Mouse (Mus musculus): ENCODE results near the gene Gimap1. TPM values are rescaled to one million over a fixed set of nuclear protein-coding genes. Genes with fewer than 3 reads are reported as not detected.

Gene Gimap1
- polyA plus RNA-seq, 1 experiment from 2014 or later, result 6.6 TPM

DNA sequence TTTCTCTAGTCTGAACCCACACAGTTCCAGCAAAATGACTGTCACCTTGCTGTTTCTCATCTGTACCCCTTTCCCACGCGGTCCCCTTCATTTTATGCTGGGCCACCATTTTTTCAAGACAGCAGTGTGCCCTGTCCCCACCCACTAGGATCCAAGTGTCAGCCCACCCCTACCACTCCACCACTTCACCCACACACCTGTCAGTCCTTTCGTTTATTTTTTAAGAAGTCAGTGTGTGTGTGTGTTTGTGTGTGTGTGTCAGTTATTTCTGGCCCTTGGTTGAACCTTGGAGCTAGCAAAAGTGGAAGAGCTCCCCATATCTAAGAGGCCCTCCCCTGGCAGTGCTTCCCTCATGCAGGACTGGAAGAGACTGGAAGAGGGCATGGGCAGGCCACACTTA is 30.1 kb downstream of the Gimap1 start:
- no peak overlapping the region for H3K9ac ChIP-seq (replicated peaks)
- peaks cover 5% of the 10 kb centered on the region; the same call in 1 of the 2 replicates for H3K4me1 ChIP-seq
- H3K4me3 ChIP-seq (replicated peaks), result no peak overlapping the region
- WGBS, result 93% methylated on average over 3 of the region's 3 CpGs
- H3K4me2 ChIP-seq, result no peak overlapping the region
- H3K27me3 ChIP-seq (replicated peaks), result no peaks in the 10 kb centered on the region
- H3K27ac ChIP-seq (replicated peaks), result no peak overlapping the region
- ATAC-seq (ENCODE audit: low FRiP score), result no peak
- H3K9me3 ChIP-seq (replicated peaks), result no peaks in the 10 kb centered on the region
- no peaks in the 10 kb centered on the region for H3K36me3 ChIP-seq

- Histone ChIP-seq H3K9ac (replicated peaks) (no peak within 1 kb of the TSS), H3K4me3 (replicated peaks) (no peak within 1 kb of the TSS), H3K27me3 (replicated peaks) (no peaks in the 10 kb centered on the region), H3K36me3 (no peaks in the 10 kb centered on the region), H3K27ac (replicated peaks) (no peak within 1 kb of the TSS), H3K9me3 (replicated peaks) (no peaks in the 10 kb centered on the region), H3K4me1 (peaks cover 5% of the 10 kb centered on the region; the same call in 1 of the 2 replicates), H3K4me2 (no peak within 1 kb of the TSS)
- ATAC-seq (ENCODE audit: low FRiP score), result no peak
- WGBS, result 92% methylated on average over 3 of the region's 3 CpGs
Measured at GRCm38 (mm10) chr6:48770696-48771095, 31.8 kb downstream of the Gimap1 start, which contains the start of gene Gimap3. Gene Gimap3, minus strand, starts transcription at chr6:48770851.

- WGBS, result 16% methylated on average over 8 of the region's 8 CpGs
- no peaks in the 10 kb centered on the region for H3K27me3 ChIP-seq (replicated peaks)
- peak overlapping the region; percentile 17; the same call in 1 of the 2 replicates for H3K4me2 ChIP-seq
- no peaks in the 10 kb centered on the region for H3K36me3 ChIP-seq
- no peaks in the 10 kb centered on the region for H3K9me3 ChIP-seq (replicated peaks)
- no peak overlapping the region for H3K9ac ChIP-seq (replicated peaks)
- no peak overlapping the region for H3K4me3 ChIP-seq (replicated peaks)
- H3K4me1 ChIP-seq, result peaks cover 5% of the 10 kb centered on the region; the same call in 1 of the 2 replicates
- peak; percentile 79; the same call in 1 of the 2 replicates for ATAC-seq (ENCODE audit: low FRiP score)
- no peak overlapping the region for H3K27ac ChIP-seq (replicated peaks)
Measured at GRCm38 (mm10) chr6:48772030-48772429, 33.2 kb downstream of the Gimap1 start.

DNA sequence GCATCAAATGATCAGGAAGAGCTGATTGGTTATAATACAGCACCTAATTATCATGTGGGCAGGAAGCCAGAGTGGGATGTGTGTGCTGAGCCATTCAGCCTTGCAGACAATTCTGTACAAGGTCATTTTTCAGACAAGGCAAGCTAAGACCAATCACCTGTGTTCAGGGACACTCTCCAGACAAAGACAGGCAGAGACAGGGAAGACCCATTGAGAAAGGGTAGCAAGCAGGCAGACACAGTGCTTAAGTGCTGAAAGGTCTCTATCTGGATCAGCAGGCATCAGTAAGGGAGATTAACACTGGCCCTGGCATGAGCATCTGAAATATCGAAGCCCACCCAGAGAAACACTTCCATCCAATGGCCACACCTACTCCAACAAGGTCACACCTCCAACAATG is 45.6 kb downstream of the Gimap1 start:
- Histone ChIP-seq H3K9me3 (replicated peaks) (no peaks in the 10 kb centered on the region), H3K27ac (replicated peaks) (no peak overlapping the region), H3K27me3 (replicated peaks) (no peaks in the 10 kb centered on the region), H3K9ac (replicated peaks) (no peak overlapping the region), H3K4me2 (no peak overlapping the region), H3K4me1 (no peaks in the 10 kb centered on the region), H3K36me3 (no peaks in the 10 kb centered on the region), H3K4me3 (replicated peaks) (no peak overlapping the region)
- no peak for ATAC-seq (ENCODE audit: low FRiP score)
- WGBS, result 87% methylated on average over 1 of the region's 1 CpGs

GRCm38 (mm10) chr6:48785189-48785588 is 46.3 kb downstream of the Gimap1 start:
- H3K4me2 ChIP-seq, result no peak overlapping the region
- no peak overlapping the region for H3K27ac ChIP-seq (replicated peaks)
- no peaks in the 10 kb centered on the region for H3K27me3 ChIP-seq (replicated peaks)
- no peaks in the 10 kb centered on the region for H3K9me3 ChIP-seq (replicated peaks)
- H3K4me1 ChIP-seq, result no peaks in the 10 kb centered on the region
- 66% methylated on average over 1 of the region's 1 CpGs for WGBS
- no peak overlapping the region for H3K9ac ChIP-seq (replicated peaks)
- H3K4me3 ChIP-seq (replicated peaks), result no peak overlapping the region
- no peaks in the 10 kb centered on the region for H3K36me3 ChIP-seq
- ATAC-seq (ENCODE audit: low FRiP score), result no peak

DNA sequence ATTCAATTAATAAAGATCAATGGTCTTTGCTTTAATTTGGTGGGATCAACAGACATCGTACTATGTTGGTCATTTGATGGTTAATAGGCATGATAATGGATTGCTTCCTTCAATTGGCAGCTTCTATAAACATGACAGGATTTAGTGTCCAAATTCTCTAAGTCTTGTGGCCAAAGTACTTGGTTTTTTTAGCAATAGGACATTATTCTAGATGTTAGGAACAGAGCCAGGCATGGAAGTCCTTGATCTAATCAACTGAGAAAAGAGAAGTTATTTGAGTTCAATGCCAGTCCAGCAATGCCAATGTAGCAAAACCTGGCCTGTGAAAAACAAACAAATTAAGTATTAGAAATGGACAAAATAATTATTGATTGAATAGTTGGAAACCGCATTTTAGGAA is 46.7 kb downstream of the Gimap1 start:
- no peak overlapping the region for H3K9ac ChIP-seq (replicated peaks)
- no peaks in the 10 kb centered on the region for H3K27me3 ChIP-seq (replicated peaks)
- WGBS, result 89% methylated on average over 2 of the region's 2 CpGs
- no peaks in the 10 kb centered on the region for H3K36me3 ChIP-seq
- ATAC-seq (ENCODE audit: low FRiP score), result no peak
- H3K4me3 ChIP-seq (replicated peaks), result no peak overlapping the region
- H3K4me1 ChIP-seq, result no peaks in the 10 kb centered on the region
- H3K27ac ChIP-seq (replicated peaks), result no peak overlapping the region
- no peak overlapping the region for H3K4me2 ChIP-seq
- H3K9me3 ChIP-seq (replicated peaks), result no peaks in the 10 kb centered on the region

- H3K36me3 ChIP-seq, result no peaks in the 10 kb centered on the region
- H3K27ac ChIP-seq (replicated peaks), result no peak overlapping the region
- ATAC-seq (ENCODE audit: low FRiP score), result no peak
- no peaks in the 10 kb centered on the region for H3K27me3 ChIP-seq (replicated peaks)
- WGBS, result 86% methylated on average over 2 of the region's 2 CpGs
- H3K4me2 ChIP-seq, result no peak overlapping the region
- H3K9me3 ChIP-seq (replicated peaks), result no peaks in the 10 kb centered on the region
- H3K4me1 ChIP-seq, result no peaks in the 10 kb centered on the region
- H3K4me3 ChIP-seq (replicated peaks), result no peak overlapping the region
- no peak overlapping the region for H3K9ac ChIP-seq (replicated peaks)
Measured at GRCm38 (mm10) chr6:48787867-48788266, 49.0 kb downstream of the Gimap1 start.

Other genes with a start within 250 kb of the Gimap1 start
- gene Atp6v0e2, start 201.4 kb upstream of the Gimap1 start, polyA plus RNA-seq (2015; fragmentation: Nextera tagmentation; extraction: Ambion mirVana), result 295 and 349 TPM in 2 replicates
- 21.6 and 24.0 TPM in 2 replicates for gene Lrrc61, start 184.3 kb upstream of the Gimap1 start, polyA plus RNA-seq (2015; fragmentation: Nextera tagmentation; extraction: Ambion mirVana)
- gene Rarres2, start 166.3 kb upstream of the Gimap1 start, polyA plus RNA-seq (2015; fragmentation: Nextera tagmentation; extraction: Ambion mirVana), result 11.5 and 16.7 TPM in 2 replicates
- gene Gm45021, start 149.4 kb upstream of the Gimap1 start, polyA plus RNA-seq (2015; fragmentation: Nextera tagmentation; extraction: Ambion mirVana), result not detected in 2 replicates
- 41.0 and 43.7 TPM in 2 replicates for gene Repin1, start 145.2 kb upstream of the Gimap1 start, polyA plus RNA-seq (2015; fragmentation: Nextera tagmentation; extraction: Ambion mirVana)
- not detected in 2 replicates for gene Gm44965, start 145.1 kb upstream of the Gimap1 start, polyA plus RNA-seq (2015; fragmentation: Nextera tagmentation; extraction: Ambion mirVana)
- 12.8 and 13.0 TPM in 2 replicates for gene Zfp775, start 137.0 kb upstream of the Gimap1 start, polyA plus RNA-seq (2015; fragmentation: Nextera tagmentation; extraction: Ambion mirVana)
- gene AI854703, start 112.3 kb upstream of the Gimap1 start, polyA plus RNA-seq (2015; fragmentation: Nextera tagmentation; extraction: Ambion mirVana), result 30.5 and 31.4 TPM in 2 replicates
- 0.73 and 1.4 TPM in 2 replicates for gene Gimap8, start 91.8 kb upstream of the Gimap1 start, polyA plus RNA-seq (2015; fragmentation: Nextera tagmentation; extraction: Ambion mirVana)
- 1.9 and 11.8 TPM in 2 replicates for gene Gimap9, start 62.9 kb upstream of the Gimap1 start, polyA plus RNA-seq (2015; fragmentation: Nextera tagmentation; extraction: Ambion mirVana)
- gene Gimap4, start 54.5 kb upstream of the Gimap1 start, polyA plus RNA-seq (2015; fragmentation: Nextera tagmentation; extraction: Ambion mirVana), result 1.4 and 4.9 TPM in 2 replicates
- 8.1 and 16.7 TPM in 2 replicates for gene Gimap6, start 30.8 kb upstream of the Gimap1 start, polyA plus RNA-seq (2015; fragmentation: Nextera tagmentation; extraction: Ambion mirVana)
- gene Gm28053, start 20.4 kb upstream of the Gimap1 start, polyA plus RNA-seq (2015; fragmentation: Nextera tagmentation; extraction: Ambion mirVana), result 1.9 TPM in 1 of 2 replicates, not detected in the other
- gene Gimap7, start 20.4 kb upstream of the Gimap1 start, polyA plus RNA-seq (2015; fragmentation: Nextera tagmentation; extraction: Ambion mirVana), result 0.50 TPM in 1 of 2 replicates, not detected in the other
- 1.7 and 4.5 TPM in 2 replicates for gene Gimap5, start 7.1 kb downstream of the Gimap1 start, polyA plus RNA-seq (2015; fragmentation: Nextera tagmentation; extraction: Ambion mirVana)
- gene Gimap3, start 31.8 kb downstream of the Gimap1 start, polyA plus RNA-seq (2015; fragmentation: Nextera tagmentation; extraction: Ambion mirVana), result not detected in 2 replicates
- 26.4 and 57.2 TPM in 2 replicates for gene Tmem176a, start 101.9 kb downstream of the Gimap1 start, polyA plus RNA-seq (2015; fragmentation: Nextera tagmentation; extraction: Ambion mirVana)
- gene Tmem176b, start 102.4 kb downstream of the Gimap1 start, polyA plus RNA-seq (2015; fragmentation: Nextera tagmentation; extraction: Ambion mirVana), result 133 and 182 TPM in 2 replicates
- 0.73 TPM in 1 of 2 replicates, not detected in the other for gene Aoc1, start 133.8 kb downstream of the Gimap1 start, polyA plus RNA-seq (2015; fragmentation: Nextera tagmentation; extraction: Ambion mirVana)
- not detected in 2 replicates for gene 1600015I10Rik, start 190.8 kb downstream of the Gimap1 start, polyA plus RNA-seq (2015; fragmentation: Nextera tagmentation; extraction: Ambion mirVana)
- not detected in 2 replicates for gene Doxl2, start 235.9 kb downstream of the Gimap1 start, polyA plus RNA-seq (2015; fragmentation: Nextera tagmentation; extraction: Ambion mirVana)
- not detected in 2 replicates for gene Svs1, start 247.8 kb downstream of the Gimap1 start, polyA plus RNA-seq (2015; fragmentation: Nextera tagmentation; extraction: Ambion mirVana)